Mouse (Mus musculus) adrenal gland, postnatal 10 days (tissue): Measurements from ENCODE around the gene Phc2. TPM values are rescaled to one million over a fixed set of nuclear protein-coding genes. Genes with fewer than 3 reads are reported as not detected.

ENCODE experiments used
- DNase-seq: peaks from one replicate; pipeline ENCODE4 v3.0.0; 2021; ENCODE audit warnings: mixed read lengths
- total RNA-seq, 2 experiments: library from RNA; stranded (reverse); gene quantifications; 2 replicates each; pipeline ENCODE4 v1.2.3; 2021

The Phc2 gene
- total RNA-seq, 2 experiments from 2014 or later = 76.2 to 77.8 TPM

DNA sequence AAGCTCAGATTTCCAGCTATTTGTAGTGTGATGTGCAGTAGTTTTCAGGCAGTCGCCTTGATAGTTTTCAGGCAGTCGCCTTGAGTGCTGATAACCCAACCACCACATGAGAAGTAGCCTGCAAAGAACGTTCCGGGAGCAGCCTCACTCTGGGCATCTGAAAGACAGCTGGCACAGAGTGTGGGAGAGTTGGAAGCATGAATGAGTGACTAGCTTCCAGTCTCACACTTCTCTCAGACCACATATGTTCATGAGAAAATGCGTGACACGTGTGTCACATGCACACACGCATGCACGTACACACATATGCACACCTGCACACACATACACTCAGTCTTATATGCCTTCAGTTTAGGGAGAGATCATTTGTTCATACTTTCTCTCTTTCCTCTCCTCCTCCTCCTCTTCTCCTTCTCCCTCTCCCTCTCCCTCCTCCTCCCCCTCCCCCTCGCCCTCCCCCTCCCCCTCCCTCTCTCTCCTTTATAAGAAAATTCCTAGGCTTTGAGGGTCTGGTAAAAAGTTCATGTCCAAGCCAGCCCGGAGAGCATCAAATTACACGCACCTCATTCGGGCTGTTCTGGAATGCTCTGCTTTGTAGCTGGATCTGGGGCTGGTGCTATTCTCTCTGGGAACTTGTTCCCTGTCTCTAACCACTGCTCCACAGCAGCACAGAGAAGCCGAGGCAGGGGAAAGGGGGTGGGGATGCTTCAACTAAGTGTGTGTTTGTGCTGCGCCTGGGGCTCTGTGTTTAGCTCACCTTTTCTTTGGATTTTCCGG lies 37.8 kb downstream of the Phc2 start:
- DNase-seq = no peak

GRCm38 (mm10) chr4:128693207-128693606 lies 38.7 kb downstream of the Phc2 start:
- no peak for DNase-seq

DNA sequence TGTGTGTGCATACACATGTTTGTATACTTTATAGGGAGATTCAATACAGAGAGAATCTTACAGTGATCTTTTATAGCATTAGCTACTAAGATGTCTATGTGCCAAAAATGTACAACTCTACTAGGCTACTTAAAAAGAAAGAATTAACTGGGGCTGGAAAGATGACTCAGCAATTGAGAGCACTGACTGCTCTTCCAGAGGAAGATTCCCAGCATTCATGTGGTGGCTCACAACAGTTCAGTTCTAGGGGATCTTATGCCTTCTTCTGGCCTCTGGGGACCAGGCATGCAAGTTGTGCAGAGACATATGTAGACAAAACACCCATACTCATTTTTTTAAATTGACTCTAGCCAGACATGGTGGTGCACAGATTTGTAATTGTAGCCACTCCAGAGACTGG lies 39.8 kb downstream of the Phc2 start:
- DNase-seq = no peak

DNA sequence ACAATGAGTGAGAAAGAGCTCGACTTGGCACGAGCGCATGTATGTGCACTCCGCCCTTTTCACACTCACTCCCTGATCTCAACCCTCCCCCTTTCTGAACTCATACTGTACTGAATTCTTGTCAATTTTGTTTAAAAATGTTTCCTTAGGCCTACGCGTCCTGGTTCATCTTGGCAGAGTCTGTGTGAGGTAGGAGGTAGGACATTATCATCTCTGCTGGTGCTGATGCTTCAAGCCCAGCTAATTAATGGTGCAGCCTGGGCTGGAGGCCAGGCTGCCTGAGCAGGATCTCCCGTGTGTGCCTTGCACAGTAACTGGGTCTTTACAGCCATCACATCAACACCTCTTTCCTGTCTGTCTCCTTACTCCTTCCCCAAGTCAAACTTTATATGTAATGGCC lies 40.6 kb downstream of the Phc2 start:
- DNase-seq = no peak

GRCm38 (mm10) chr4:128698011-128698861 lies 43.7 kb downstream of the Phc2 start:
- DNase-seq = peak; percentile 74

GRCm38 (mm10) chr4:128699916-128700315 lies 45.4 kb downstream of the Phc2 start:
- no peak for DNase-seq

DNA sequence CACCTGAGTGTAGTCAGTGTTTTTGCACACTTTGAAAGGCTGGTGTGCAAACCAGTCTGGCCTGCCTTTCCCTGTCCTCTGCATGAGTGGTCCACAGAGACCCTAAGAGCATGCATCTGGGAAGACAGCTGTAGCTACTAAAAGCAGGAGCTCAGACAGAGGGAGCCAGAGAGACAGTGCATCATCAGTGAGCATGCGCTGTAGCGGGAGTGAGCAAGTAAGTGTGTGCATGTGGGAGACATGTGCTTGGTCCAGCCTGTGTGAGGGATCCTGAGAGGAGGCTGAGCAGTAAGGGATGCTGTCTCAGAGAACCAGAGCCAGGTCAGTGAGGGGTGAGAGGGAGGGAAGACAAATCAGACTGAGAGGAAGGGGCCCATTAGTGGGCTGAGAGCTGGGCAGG lies 46.0 kb downstream of the Phc2 start:
- no peak for DNase-seq

- DNase-seq = no peak
These were observed 50.7 kb downstream of the Phc2 start for GRCm38 (mm10) chr4:128705138-128705720.

- DNase-seq = no peak
These were observed 52.1 kb downstream of the Phc2 start for GRCm38 (mm10) chr4:128706626-128707025.

GRCm38 (mm10) chr4:128707384-128707783 lies 52.9 kb downstream of the Phc2 start:
- no peak for DNase-seq

- no peak for DNase-seq
These were observed 54.7 kb downstream of the Phc2 start for GRCm38 (mm10) chr4:128709061-128709780.

GRCm38 (mm10) chr4:128709781-128710166 lies 55.3 kb downstream of the Phc2 start:
- DNase-seq = no peak

DNA sequence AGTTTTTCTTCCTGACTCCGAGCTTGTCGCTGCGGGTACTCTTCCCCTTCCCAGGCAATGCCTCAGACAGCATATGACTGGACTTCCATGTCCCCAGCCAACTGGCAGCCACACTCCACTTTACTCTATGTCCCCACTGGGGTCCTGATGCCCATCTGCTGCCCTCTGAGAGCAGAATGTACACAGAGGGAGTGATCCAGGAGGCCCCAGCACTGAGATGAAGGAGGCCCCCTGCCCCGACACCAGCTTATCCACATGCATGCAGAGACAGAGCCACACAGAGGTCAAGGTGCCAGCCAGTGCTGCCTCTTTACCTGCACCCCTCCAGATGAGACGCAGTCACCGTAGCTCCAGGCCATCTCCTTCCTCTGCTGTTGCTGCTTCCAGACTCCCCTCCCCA lies 55.8 kb downstream of the Phc2 start:
- DNase-seq = no peak

DNA sequence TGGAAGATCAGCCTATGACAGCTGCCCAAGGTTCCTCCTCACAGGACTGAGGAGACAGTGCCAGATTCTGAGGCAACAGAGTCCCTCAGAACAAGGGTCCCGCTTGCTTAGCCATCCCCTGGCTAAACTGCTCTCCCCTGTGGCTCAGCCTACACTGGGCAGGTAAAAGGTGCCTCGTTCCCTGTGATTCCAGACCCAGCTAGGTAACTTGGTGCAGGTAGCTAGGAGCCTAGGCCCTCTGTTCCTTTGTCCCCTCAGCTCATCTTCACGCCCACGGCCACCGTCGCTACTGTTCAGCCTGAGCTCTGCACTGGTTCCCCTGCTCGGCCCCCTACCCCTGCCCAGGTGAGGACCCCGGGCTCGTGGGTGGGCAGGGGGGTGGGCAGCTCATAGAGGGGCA lies 56.3 kb downstream of the Phc2 start:
- no peak for DNase-seq

DNA sequence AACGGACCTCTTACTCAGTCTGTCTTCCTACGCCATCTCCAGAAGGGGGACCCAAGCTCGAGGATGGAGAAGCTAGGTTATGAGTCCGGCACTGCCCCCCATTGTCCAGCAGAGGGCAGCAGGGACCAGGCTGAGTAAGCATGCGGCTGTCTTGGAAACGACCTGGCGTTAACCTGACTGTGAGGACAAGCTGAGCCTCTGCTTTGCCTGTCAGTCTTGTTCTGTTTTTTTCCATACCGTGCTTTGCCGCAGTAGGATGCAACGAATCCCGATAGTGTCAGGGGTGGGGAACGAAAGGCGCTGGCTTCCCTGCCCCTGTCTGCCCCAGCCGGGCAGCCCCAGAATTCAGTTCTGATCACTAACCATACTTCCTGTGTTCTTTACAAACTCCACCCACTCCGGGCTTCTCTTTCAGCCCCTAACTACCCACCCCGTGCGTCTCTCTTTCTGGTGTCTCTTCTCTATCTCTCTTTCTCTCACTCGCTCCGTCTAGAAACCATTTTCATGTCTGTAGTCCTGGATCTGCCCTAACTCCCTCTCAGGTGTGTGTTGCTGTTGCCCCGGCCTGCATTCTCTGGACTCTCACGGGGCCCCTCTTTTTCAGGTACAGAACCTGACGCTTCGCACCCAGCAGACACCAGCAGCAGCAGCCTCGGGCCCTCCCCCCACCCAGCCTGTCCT lies 57.1 kb downstream of the Phc2 start:
- DNase-seq = peak; percentile 95

GRCm38 (mm10) chr4:128712136-128712655 lies 57.7 kb downstream of the Phc2 start:
- no peak for DNase-seq

DNA sequence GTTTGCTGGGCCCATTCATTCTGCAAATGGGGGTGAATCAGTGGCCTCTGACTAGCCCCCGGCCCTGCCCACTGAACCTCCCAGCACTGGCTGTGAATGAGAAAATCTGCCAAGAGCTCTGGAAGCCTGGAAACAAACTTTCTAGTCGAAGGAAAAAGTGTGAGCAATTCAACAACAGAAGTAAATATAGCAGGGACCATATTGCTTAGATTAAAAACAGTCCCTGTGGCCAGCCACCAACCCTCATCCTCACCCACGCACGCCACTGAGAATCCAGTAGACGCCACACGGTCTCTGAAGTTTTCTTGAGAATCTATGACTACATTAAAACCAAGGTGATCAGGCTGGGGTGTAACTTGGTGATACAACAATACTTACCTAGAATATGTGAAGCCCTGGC lies 58.4 kb downstream of the Phc2 start:
- DNase-seq = no peak

DNA sequence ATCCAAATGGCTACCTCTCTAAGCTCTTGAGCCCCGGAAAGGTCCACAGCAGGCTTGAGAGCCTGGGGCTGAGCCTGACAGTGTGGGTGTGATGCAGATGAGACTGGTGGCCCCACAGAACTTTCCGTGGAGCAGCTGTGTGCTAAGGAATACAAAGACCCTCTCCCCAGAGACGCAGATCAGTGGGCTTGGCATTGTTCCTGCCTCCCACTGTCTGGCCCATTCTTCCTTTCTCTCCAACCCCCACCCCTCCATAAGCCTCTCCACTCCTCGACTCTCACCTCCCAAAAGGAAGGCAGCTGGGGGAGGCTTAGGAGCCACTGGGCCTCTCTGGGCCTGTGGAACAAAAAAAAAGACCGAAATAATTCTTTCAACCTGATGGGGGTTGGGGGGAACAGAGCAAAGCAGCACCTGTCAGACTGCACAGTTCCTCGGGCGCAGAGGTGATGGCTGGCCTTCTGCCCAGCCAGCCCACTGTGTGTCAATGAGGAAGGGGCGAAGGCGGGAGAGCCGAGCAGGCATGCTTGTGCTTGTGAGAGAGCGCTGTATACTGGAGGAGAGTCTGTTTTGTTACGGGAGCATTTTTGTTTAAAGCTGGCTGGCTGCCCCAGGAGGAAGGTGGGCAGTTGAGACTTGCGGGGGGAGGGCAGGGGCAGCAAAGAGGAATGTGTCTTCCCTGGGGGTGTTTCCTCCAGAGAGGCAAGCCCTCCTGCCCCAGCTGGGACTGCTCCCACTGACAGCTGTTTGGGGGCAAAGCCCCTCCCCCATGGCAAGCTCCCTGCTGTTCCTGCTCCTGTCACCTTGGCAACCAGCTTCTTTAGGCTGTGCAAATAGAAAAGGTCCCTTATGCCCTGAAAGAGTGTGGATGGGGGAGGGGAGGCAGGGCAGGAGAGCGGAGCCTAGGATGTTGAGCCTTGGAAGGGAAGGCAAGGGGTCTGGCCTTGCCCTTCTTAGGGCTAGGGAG lies 61.0 kb downstream of the Phc2 start:
- DNase-seq = no peak

GRCm38 (mm10) chr4:128716279-128716678 lies 61.8 kb downstream of the Phc2 start:
- DNase-seq = no peak

DNA sequence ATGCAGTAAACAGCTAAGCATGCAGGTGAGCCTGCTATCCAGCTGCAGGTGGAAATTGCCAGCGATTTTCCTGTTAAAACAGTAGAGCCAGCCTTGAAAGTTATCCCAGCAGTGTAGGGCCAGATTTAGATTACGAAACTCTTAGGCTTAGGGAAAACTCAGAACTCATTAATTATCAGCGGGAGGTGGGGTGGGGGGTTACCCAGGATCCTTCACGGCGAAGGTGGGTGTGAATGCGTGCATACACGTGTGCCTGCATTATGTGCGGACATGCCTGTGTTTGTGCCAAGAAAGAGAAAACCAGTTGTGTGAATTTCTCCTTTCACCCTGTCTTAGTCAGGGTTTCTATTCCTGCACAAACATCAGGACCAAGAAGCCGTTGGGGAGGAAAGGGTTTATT lies 62.2 kb downstream of the Phc2 start:
- no peak for DNase-seq
